Mouse (Mus musculus) intestine, embryonic 14.5 days (tissue): ENCODE measurements around the gene Cetn4. TPM values are rescaled to one million over a fixed set of nuclear protein-coding genes. Genes with fewer than 3 reads are reported as not detected.

ENCODE experiments used
- ATAC-seq: fragments of 200-750 bp; cut with Nextera tagmentation; replicated peaks from 2 replicates; pipeline ENCODE4 v1.8.0; 2017; ENCODE audit warnings: low read depth, moderate number of reproducible peaks, moderate TSS enrichment, moderate library complexity; ENCODE audit not compliant: low FRiP score, low TSS enrichment
- DNase-seq: peaks from one replicate; pipeline ENCODE4 v3.0.0-alpha.2; 2018; ENCODE audit warnings: low spot score
- H3K27ac ChIP-seq: fragments of 300-500 bp; sonication (generic); 2 replicates; pipeline ENCODE4 v1.5.1; 2014; ENCODE audit warnings: low read depth, mild to moderate bottlenecking, control low read depth
- H3K27me3 ChIP-seq: fragments of 300-500 bp; sonication (generic); replicated peaks from 2 replicates; pipeline ENCODE4 v1.6.1; 2014; ENCODE audit warnings: low read length, control low read depth; ENCODE audit not compliant: control insufficient read depth, insufficient read depth
- H3K36me3 ChIP-seq: fragments of 300-500 bp; sonication (generic); 2 replicates; pipeline ENCODE4 v1.6.1; 2014; ENCODE audit warnings: low read length, control low read depth; ENCODE audit not compliant: control insufficient read depth, insufficient read depth
- H3K4me1 ChIP-seq: fragments of 300-500 bp; sonication (generic); replicated peaks from 2 replicates; pipeline ENCODE4 v1.6.1; 2014; ENCODE audit warnings: low read length, control low read depth, mixed read lengths; ENCODE audit not compliant: control insufficient read depth, insufficient read depth
- H3K4me2 ChIP-seq: fragments of 300-500 bp; sonication (generic); 2 replicates; pipeline ENCODE4 v1.6.1; 2014; ENCODE audit warnings: low read length
- H3K4me3 ChIP-seq: fragments of 300-500 bp; sonication (generic); 2 replicates; pipeline ENCODE4 v1.5.1; 2014; ENCODE audit warnings: low read depth, low read length, control low read depth, mixed read lengths
- H3K9ac ChIP-seq: fragments of 300-500 bp; sonication (generic); 2 replicates; pipeline ENCODE4 v1.6.1; 2014; ENCODE audit warnings: mild to moderate bottlenecking, low read length
- H3K9me3 ChIP-seq: fragments of 300-500 bp; sonication (generic); 2 replicates; pipeline ENCODE4 v1.6.1; 2016; ENCODE audit warnings: low read length, control low read depth; ENCODE audit not compliant: control insufficient read depth
- WGBS: fragments of 180-500 bp; shearing (Covaris S2); extraction: QIAGEN DNeasy Blood & Tissue Kit; methylation state at CpG from one replicate; pipeline ENCODE4 v1.1.7; 2014; 5-methylcytosine and 5-hydroxymethylcytosine counted together
- polyA plus RNA-seq: library from polyadenylated mRNA; unstranded; fragments of >200 nt; fragmentation: Nextera tagmentation; extraction: Ambion mirVana; gene quantifications from 2 replicates; pipeline ENCODE4 v1.2.1, GENCODE M21; 2014

The Cetn4 gene
- polyA plus RNA-seq, 1 experiment from 2014 or later, result 0.46 TPM

GRCm38 (mm10) chr3:37342811-37343210, 30.3 kb upstream of the Cetn4 start:
- H3K27ac ChIP-seq, result no peak overlapping the region
- peaks cover 10% of the 10 kb centered on the region; the same call in 1 of the 2 replicates for H3K27me3 ChIP-seq
- H3K9ac ChIP-seq, result no peak overlapping the region
- ATAC-seq, result no peak
- 60% methylated on average over 5 of the region's 5 CpGs for WGBS
- DNase-seq, result no peak
- H3K4me2 ChIP-seq, result no peak overlapping the region
- no peaks in the 10 kb centered on the region for H3K9me3 ChIP-seq
- no peaks in the 10 kb centered on the region for H3K4me1 ChIP-seq
- no peak overlapping the region for H3K4me3 ChIP-seq
- no peaks in the 10 kb centered on the region for H3K36me3 ChIP-seq

GRCm38 (mm10) chr3:37341110-37341509, 28.6 kb upstream of the Cetn4 start:
- WGBS, result 65% methylated on average over 5 of the region's 5 CpGs
- Histone ChIP-seq H3K9me3 (no peaks in the 10 kb centered on the region), H3K4me2 (no peak overlapping the region), H3K4me1 (no peaks in the 10 kb centered on the region), H3K36me3 (no peaks in the 10 kb centered on the region), H3K9ac (no peak overlapping the region), H3K27me3 (no peaks in the 10 kb centered on the region), H3K27ac (no peak overlapping the region), H3K4me3 (no peak overlapping the region)
- DNase-seq, result no peak
- no peak for ATAC-seq

GRCm38 (mm10) chr3:37334053-37334452, 21.5 kb upstream of the Cetn4 start:
- WGBS, result 91% methylated on average over 4 of the region's 4 CpGs
- H3K36me3 ChIP-seq, result no peaks in the 10 kb centered on the region
- no peak overlapping the region for H3K4me2 ChIP-seq
- no peaks in the 10 kb centered on the region for H3K4me1 ChIP-seq
- no peak overlapping the region for H3K9ac ChIP-seq
- H3K4me3 ChIP-seq, result no peak overlapping the region
- H3K27me3 ChIP-seq, result no peaks in the 10 kb centered on the region
- no peaks in the 10 kb centered on the region for H3K9me3 ChIP-seq
- no peak overlapping the region for H3K27ac ChIP-seq
- no peak for DNase-seq
- no peak for ATAC-seq

GRCm38 (mm10) chr3:37331999-37332449, 19.5 kb upstream of the Cetn4 start:
- Histone ChIP-seq H3K27me3 (no peaks in the 10 kb centered on the region), H3K4me2 (no peak overlapping the region), H3K9me3 (no peaks in the 10 kb centered on the region), H3K4me3 (no peak overlapping the region), H3K9ac (no peak overlapping the region), H3K27ac (no peak overlapping the region), H3K36me3 (no peaks in the 10 kb centered on the region), H3K4me1 (no peaks in the 10 kb centered on the region)
- DNase-seq, result no peak
- no peak for ATAC-seq
- WGBS, result 65% methylated on average over 6 of the region's 6 CpGs

- WGBS, result 88% methylated on average over 1 of the region's 1 CpGs
- H3K4me1 ChIP-seq, result no peaks in the 10 kb centered on the region
- no peaks in the 10 kb centered on the region for H3K27me3 ChIP-seq
- no peak overlapping the region for H3K27ac ChIP-seq
- no peaks in the 10 kb centered on the region for H3K9me3 ChIP-seq
- ATAC-seq (no peak), DNase-seq (no peak)
- H3K36me3 ChIP-seq, result no peaks in the 10 kb centered on the region
- H3K4me2 ChIP-seq, result no peak overlapping the region
- no peak overlapping the region for H3K4me3 ChIP-seq
- H3K9ac ChIP-seq, result no peak overlapping the region
These were observed 17.5 kb upstream of the Cetn4 start for GRCm38 (mm10) chr3:37329963-37330362.

- DNase-seq, result no peak
These were observed 16.0 kb upstream of the Cetn4 start for GRCm38 (mm10) chr3:37328489-37328888.

GRCm38 (mm10) chr3:37326627-37327026, 14.1 kb upstream of the Cetn4 start:
- no peak overlapping the region for H3K9ac ChIP-seq
- 82% methylated on average over 3 of the region's 3 CpGs for WGBS
- H3K36me3 ChIP-seq, result no peaks in the 10 kb centered on the region

More at GRCm38 (mm10) chr3:37328489-37328888, 16.0 kb upstream of the Cetn4 start:
- Histone ChIP-seq H3K9ac (no peak overlapping the region), H3K9me3 (no peaks in the 10 kb centered on the region), H3K4me2 (no peak overlapping the region), H3K4me3 (no peak overlapping the region), H3K27ac (no peak overlapping the region), H3K36me3 (no peaks in the 10 kb centered on the region), H3K4me1 (no peaks in the 10 kb centered on the region), H3K27me3 (no peaks in the 10 kb centered on the region)
- WGBS, result 80% methylated on average over 2 of the region's 2 CpGs
- no peak for ATAC-seq

GRCm38 (mm10) chr3:37325317-37326112, 13.0 kb upstream of the Cetn4 start:
- DNase-seq (no peak), ATAC-seq (no peak)
- WGBS, result 79% methylated on average over 5 of the region's 5 CpGs
- Histone ChIP-seq H3K4me1 (no peaks in the 10 kb centered on the region), H3K9ac (no peak overlapping the region), H3K36me3 (peaks cover 6% of the 10 kb centered on the region; the same call in 1 of the 2 replicates), H3K27me3 (no peaks in the 10 kb centered on the region), H3K4me2 (no peak overlapping the region), H3K27ac (no peak overlapping the region), H3K4me3 (no peak overlapping the region), H3K9me3 (no peaks in the 10 kb centered on the region)

More at GRCm38 (mm10) chr3:37326627-37327026, 14.1 kb upstream of the Cetn4 start:
- DNase-seq (no peak), ATAC-seq (no peak)
- Histone ChIP-seq H3K27ac (no peak overlapping the region), H3K9me3 (no peaks in the 10 kb centered on the region), H3K27me3 (no peaks in the 10 kb centered on the region), H3K4me1 (no peaks in the 10 kb centered on the region), H3K4me2 (no peak overlapping the region), H3K4me3 (no peak overlapping the region)

GRCm38 (mm10) chr3:37324310-37324709, 11.8 kb upstream of the Cetn4 start:
- Histone ChIP-seq H3K4me2 (no peak overlapping the region), H3K4me1 (no peaks in the 10 kb centered on the region), H3K9me3 (no peaks in the 10 kb centered on the region), H3K9ac (no peak overlapping the region), H3K27ac (no peak overlapping the region), H3K4me3 (no peak overlapping the region), H3K27me3 (no peaks in the 10 kb centered on the region), H3K36me3 (peaks cover 11% of the 10 kb centered on the region)
- DNase-seq, result no peak
- no peak for ATAC-seq
- WGBS, result 35% methylated on average over 3 of the region's 3 CpGs
